Mouse (Mus musculus): Measurements from ENCODE around the gene Plekhg2.
"Not testable (repeated sequence)": the region's sequence is repeated elsewhere in the genome, so short reads cannot be mapped to it uniquely, and the experiment has no call there.

Plekhg2 gene

DNA sequence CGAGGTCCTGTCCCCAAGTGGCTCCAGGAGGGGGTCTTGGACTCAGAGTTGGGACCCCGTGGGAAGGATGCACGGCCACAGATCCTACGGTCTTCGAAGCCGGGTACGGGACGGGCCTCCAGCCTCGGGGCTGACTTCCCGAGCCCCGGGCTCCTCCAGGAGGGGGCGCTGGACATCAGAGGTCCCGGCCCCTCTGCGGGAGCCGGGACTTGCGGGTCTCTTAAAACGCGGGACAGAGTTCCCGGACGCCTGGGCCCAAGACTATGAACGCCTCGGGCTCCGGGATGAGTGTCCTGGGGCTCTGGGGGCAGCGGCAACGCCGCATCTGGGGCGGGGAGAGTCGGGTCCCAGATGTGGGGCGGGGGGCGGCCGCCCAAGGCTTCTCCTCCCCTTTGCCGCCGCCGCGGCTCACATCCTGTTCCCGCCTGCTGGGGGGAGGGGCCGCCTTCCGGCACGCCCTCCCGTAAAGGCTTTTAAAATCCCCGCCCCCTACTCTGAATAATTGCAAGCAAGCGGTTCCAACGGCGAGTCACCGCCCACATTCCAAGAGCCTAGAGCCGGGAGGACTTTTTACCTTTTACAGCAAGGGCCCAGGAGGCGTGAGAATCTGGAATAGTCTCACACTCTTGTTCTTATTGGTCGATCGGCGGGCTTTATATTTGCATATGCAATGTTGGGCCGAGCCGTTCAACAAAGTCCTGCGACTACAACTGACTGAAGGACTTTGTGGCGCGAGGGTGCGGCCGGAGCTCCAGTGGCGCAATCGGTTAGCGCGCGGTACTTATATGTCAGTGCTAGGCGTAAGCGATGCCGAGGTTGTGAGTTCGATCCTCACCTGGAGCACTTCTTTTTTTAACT lies at the start of gene Plekhg2:
Gene Plekhg2, minus strand, starts transcription at position 349 of the 858 bp plus-strand sequence.
- DNase-seq = peak; percentile 95

DNA sequence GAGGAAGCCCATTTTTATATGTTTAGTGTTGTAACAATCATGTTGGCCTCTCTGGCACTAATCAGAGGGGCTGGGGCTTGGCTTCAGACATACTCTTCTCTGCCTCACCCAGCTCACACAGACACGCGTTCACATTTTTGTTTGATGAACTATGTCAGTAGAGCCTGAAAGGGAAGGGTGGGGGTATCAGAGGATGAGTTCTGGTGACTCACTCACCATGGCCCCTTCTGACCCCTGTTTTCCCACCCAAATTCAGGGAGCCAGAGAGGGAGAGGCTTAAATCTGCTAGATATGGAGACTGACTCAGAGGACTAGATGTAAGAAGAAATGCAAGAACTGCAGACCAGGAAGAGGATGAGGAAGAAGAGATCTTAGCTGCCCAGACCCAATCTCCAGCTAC lies 47.0 kb upstream of the Plekhg2 start:
- no peak for DNase-seq

DNA sequence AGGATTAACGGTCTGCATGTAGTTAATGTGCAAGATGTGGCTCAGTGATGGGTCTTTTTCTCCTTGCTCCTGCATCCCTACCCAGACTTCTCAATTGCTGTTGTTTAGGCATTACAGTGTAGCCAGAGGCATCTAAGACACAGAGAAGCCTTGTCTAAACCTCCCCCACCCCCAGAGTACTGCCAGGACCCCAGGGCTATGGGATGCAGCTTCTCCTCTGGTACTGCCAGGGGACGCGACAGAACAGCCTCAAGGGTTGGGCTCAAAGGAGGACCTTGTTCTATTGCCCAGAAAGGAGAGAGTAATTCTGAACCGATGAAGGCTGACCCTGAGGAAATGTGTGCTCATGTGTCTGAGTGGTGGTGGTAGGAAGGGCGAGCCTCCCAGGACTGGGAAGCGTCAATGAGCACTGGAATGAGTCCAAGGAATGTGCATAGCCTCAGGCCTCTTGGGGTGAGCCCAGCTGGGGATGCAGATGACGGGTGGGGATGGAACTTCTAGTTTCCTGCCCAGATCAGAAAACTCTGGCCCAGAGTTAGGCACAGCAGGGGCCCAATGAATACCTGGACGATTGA lies 45.8 kb upstream of the Plekhg2 start:
- DNase-seq = no peak

DNA sequence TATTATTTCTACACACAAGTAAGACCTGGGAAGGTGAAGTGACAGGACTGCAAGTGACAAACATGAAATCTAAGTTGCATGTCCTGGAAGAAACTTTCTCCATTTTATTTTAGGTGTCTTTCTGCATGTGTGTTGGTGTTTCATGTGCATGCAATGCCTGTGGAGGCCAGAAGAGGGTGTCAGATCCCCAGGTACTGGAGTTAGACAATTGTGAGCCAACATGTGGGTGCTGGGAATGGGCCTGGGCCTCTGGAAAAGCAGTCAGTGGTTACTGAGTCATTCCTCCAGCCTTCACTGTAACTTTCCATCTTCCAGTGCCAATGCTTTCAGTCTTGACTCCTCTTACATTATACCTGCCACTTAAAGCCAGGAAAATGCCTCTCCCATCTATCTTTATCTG lies 45.0 kb upstream of the Plekhg2 start:
- DNase-seq = no peak

DNA sequence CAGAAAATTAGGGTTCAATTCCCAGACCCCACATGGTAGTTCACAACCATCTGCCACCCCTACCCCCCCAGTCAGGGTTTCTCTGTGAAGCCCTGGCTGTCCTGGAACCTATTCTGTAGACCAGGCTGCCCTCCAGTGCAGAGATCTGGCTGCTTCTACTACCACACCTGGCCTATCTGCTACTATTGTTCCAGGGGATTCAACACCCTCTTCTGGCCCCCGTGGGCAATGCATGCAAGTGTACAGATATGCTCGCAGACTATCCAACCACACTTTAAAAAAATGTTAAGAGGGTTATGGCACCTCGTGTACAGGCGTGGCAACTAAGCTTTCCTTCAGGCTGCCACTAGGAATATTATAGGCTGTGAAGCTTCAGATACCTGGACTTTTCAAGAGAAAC lies 40.4 kb upstream of the Plekhg2 start:
- DNase-seq = no peak

DNA sequence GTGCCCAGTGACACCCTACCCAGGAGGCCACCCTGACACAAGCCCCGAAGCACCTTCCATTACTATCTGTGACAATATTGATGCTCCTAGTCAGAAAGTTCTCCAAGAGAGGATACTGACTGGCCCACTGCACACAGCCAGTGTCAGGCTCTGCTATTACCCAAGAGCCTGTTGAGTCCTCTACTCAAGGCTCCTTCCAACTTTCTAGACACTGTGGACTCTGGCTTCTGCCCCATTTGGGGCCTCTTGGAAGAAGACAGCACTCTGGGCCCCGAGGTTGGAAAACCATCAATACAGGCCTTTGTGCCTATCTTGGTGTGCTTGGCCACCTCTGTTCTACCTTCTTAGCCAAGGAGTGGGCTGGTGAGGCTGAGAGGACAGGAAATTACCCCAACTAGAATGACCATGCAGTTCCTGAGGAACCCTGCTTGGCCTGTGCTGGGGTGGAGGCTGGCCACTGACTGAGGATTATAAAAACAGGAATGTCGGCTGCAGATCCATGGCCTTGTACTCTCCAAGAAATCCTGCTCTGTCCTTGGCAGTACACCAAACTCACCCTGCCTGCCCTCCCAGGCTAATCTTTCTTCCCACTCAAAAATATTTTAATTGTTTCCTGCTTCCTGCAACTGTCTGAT lies 38.6 kb upstream of the Plekhg2 start:
- DNase-seq = no peak

DNA sequence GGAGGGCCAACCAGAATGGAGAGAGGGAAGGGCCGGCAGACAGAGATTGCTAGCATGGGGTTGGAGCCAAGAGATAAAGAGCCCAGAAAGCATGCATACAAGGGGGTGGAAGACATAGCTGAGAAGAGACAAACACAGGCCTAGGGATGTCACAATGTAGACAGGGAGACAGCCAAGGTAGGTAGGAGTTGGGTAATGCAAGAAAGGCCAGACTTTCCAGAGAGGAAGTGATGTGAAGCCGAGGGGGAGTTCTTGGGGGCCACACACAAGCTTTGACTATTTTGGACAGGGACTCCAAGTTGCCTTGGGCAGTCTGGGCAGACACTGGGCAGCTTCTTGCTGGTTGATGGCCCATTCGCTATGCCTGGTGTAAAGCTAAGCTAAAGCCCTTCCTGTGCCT lies 29.5 kb upstream of the Plekhg2 start:
- DNase-seq = no peak

DNA sequence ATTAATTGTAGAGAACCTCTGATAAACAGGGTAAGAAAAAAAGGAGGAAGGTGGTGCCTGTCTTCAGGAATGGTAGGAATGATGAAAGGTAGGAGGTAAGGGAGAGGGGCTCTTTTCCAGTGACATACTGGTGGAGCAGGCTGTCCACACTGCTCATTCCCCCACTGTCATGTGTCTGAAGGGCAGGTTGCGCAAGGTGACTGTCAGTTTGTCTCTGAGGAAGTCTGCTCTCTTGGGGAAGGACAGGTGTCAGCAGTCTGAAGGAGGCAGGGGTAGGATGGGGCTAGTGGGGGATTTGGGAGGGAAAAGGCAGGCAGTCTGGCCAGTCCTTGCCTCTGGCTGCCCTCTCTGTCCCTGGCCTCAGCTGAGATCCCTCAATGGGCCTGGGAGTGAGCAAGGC lies 28.6 kb upstream of the Plekhg2 start:
- no peak for DNase-seq

DNA sequence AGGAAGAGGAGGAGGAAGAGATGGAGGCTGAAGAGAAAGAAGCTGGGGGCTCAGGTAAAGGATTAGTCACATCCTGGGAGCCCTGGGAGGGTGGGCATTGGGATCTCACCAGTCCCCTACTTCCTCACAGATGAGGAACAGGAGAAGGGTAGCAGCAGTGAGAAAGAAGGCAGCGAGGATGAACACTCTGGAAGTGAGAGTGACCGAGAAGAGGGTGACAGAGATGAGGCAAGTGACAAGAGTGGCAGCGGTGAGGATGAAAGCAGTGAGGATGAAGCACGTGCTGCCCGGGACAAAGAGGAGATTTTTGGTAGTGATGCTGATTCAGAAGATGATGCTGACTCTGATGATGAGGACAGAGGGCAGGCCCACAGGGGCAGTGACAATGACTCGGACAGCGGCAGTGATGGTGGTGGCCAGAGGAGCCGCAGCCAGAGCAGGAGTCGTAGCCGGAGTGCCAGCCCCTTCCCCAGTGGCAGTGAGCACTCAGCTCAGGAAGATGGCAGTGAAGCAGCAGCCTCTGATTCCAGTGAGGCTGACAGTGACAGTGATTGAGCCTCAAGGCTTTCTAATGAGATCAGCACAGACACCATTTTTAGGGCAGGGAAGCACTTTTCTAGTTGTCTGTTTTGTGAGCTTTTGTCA lies 26.4 kb upstream of the Plekhg2 start:
- no peak for DNase-seq

DNA sequence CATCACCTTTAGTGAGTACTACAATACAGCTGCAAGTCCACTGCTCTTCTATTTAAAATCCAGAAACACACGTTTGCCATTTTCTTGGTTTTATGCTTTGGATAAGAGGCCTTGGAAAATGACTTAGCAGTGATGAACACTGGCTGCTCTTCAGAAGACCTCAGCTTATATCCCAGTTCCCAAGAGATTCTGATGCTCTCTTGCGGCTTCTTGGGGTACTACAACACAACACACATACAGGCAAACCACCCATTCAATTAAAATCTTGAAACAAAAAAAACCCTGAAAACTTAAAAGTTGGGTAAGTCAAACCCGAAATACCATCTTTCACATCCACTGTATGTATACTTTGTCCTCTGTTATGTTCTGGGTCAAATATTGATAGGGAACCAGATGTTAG lies 25.6 kb upstream of the Plekhg2 start:
- DNase-seq = no peak

DNA sequence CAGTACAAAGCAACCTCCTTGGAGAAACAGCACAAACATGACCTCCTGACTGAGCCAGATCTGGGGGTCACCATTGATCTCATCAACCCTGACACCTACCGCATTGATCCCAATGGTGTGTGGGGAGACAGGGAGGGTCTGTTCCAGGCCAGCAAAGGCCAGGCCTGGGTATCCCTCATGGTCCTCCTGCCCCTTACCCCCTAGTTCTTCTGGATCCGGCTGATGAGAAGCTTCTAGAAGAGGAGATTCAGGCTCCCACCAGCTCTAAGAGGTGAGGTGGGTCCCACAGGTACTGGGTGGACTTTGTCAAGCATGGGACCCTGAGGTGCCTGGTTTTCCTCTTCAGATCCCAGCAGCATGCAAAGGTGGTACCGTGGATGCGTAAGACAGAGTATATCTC lies 23.0 kb upstream of the Plekhg2 start:
- no peak for DNase-seq

DNA sequence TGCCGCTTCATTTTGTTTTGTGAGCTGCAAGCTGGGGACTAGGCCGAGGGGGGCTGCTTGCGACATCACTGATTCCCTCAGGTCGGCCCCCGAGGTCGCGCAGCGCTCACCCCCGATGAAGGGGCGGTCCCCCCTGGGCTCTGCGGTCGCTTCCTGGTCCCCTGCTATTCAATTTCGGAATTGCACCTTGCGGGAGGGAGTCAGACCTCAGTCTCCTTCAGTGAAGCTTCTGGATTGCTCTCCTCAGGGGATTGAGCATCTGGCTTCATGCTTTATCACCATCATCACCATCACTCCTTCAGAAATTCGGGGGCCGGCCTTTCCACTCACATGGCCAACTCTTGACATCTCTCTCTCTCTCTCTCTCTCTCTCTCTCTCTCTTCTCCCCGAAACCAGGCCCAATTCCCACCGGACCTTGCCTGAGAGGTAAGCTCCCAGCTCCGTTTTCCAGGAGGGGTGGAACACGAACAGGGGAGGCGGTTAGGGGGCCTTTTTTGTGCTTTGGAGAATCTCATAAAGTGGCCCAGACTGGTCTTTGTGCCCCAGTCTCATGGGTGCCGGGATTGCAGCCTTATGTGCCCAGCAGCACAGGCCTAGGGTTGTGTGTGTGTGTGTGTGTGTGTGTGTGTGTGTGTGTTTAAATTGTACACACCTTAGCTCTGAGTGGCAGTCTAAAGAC lies 21.0 kb upstream of the Plekhg2 start:
- DNase-seq = no peak

DNA sequence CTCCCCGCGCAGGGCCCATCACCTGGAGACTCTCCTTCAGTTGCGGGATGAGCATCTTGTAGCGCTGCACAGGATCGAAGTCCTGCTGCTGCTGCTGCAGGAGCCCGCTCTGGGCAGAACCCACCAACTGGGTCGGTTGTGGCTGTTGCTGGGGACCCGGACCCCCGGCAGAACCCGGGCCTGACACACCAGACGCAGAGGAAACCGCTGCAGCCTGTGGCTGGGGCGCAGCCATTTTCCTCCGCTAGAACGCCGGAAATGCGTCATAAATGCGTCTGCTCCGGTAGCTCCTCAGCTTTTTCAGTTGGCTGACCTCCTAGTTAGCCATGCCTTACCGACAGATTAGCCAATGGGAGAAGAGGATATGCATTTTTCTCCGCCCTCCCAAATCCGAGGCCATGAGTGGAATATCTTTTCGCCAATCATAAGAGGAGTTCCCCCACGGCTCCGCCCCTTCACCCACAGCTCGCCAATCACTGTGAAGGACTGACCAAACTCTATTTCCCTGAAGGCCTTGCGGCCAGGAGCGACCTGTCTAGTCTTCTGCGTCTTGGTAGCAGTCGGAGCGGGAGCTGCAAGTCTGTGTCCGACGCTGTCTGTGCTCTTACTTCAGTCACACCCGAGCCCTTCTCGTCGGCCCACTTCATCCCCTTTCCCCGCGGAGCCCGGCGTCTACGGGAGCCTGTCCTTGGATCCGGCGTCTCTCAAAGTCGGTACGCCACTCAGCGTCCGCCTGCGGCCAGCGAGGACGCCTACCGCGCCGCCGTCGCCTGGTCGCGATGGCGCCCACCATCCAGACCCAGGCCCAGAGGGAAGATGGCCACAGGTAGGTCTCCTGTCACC lies 20.3 kb upstream of the Plekhg2 start, which contains the start of the genes Med29 and Paf1:
Gene Med29, minus strand, starts transcription at position 280 of the 843 bp plus-strand sequence.
Gene Paf1, plus strand, starts transcription at position 523 of the 843 bp plus-strand sequence.
- peak; percentile 99 for DNase-seq

DNA sequence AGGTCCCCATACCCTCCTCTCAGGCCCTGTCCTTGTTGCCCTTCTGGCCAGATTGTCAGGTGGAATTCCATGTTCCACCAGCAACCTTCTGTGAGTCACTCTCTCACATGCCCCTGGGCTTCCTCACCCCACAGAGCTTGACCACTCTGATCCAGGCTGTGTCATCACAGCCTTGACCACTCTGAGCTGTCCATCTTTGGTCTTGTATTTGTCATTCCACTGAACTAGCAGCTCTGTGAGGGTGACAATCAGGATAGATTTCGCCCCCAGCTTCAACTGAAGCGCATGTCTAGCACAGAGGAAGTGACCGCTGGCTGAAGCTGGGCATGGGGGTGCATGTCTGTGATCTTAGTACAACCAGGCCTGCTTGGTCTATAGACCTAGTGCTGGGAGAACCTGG lies 17.9 kb upstream of the Plekhg2 start:
- DNase-seq = no peak

DNA sequence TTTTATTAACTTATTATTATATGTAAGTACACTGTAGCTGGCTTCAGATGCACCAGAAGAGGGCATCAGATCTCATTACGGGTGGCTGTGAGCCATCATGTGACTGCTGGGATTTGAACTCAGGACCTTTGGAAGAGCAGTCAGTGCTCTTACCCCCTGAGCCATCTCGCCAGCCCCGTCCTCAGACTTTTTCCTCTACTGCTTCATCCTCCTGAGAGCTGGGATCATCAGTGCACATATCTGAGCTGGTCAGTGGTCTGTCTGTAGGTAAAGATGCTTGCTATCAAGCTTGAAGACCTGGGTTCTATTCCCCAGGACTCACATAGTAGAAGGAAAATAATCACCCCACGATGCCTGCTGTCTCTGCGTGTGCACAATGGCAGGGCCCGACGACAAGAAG lies 15.0 kb upstream of the Plekhg2 start:
- DNase-seq = not testable (repeated sequence)

DNA sequence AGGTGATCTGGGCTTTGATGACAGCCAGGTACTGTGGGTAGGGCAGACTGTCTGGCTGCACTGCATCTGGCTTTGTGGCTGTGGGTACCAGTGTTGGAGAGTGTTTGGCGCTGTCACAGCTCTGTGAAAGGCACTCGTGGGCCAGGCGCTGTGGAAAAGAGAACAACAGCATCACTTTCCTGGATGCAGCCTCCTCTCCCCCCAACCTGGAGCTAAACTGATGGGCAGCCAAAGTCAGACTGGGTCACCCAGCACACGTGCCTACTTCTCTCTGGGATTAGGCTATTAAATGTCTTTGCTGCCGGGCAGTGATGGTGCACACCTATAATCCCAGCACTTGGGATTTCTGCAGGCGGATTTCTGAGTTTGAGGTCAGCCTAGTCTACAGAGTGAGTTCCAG lies 14.5 kb upstream of the Plekhg2 start:
- not testable (repeated sequence) for DNase-seq

DNA sequence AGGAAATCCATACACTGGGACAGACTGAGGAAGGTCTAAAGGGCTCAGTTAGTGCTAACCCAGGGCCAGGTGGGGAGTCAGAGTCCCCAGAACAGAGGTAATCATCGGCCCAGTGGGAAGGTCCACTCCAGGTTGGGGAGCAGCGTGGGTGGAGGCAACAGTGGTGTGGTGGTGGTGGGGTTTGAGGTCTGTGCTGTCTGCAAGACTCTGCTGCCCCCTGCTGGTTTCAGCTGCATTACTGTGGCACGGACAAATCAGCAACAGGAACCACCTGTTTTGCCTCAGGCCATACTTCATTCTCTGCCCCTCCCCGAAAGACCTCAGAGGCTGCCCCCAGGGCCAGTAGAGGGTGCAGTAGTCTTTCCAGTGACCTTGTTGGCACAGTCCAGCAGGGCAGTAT lies 14.1 kb upstream of the Plekhg2 start:
- DNase-seq = peak; percentile 72

DNA sequence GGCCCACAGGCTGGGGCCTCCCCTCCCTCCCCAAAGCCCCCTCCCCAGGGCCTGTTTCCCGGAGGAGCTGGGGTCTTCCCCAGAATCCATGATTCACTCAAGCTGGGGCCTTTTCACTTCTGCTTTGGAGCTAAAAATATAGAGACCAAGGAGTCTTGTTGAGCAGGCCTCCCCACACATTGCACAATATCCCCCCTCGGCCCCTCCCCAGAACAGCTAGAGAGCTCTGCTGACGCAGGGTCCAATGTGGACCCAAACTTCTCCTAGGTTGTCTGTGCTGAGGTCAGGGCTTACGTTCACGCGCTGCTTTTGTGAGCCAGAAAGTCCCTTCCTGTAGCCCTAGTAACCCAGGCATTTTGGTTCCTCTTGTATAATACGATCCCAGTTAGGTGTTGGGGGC lies 13.6 kb upstream of the Plekhg2 start:
- DNase-seq = no peak

DNA sequence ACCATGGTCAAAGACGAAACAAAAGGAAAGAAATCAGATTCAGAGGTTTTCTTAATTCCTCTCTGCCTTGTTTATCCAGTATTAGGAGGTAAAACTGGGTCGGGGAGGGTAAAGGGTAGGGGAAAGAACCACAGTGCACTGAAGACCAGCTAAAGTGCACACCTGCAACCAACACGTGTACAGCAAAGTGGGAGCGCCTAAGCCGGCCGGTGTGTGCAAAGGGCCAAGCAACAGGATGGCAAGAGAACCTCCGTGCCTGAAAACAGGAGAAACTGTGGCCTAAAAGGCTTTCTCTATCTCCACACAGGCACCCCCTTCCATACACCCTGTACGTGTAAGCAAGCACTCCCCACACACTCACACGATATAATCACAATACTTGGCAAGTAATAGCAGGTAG lies 12.8 kb upstream of the Plekhg2 start:
- DNase-seq = no peak

DNA sequence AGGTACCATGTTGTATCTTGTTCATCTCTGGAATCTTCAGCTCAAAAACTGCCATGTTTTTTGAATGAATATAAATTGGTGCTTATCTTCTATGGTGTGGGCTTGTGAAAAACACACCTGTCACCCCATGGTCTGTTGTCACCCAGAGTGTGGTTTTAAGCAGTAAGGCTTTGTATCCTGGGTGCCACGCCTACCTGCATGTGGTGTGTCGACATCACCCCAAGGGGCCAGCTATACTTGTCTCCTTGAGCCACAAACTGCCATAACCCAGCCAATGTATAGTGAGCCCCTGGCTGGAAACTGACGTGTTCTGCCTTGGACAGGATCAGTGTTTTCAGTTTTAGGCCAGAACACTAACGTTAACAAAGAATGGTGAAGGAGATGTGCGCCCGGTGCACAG lies 11.8 kb upstream of the Plekhg2 start:
- no peak for DNase-seq

DNA sequence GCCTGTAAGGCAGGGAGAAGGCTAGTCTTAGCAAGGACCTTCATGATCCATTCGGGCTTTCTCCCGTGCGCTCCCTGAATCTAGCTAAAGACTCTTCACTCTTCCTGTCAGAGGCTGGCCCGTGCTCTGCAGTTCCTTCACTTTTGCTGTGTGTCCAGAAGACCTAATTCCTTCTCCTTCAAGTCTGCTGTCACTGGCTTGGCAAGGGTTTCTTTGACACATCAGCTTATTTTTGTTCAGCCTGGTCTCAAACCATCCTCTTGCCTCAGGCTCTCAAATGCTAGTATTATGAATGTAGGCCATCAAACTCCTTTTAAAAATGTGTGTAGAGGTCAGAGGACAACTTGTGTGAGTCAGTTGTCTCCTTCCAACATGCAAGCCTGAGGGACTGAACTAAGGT lies 11.2 kb upstream of the Plekhg2 start:
- DNase-seq = no peak

DNA sequence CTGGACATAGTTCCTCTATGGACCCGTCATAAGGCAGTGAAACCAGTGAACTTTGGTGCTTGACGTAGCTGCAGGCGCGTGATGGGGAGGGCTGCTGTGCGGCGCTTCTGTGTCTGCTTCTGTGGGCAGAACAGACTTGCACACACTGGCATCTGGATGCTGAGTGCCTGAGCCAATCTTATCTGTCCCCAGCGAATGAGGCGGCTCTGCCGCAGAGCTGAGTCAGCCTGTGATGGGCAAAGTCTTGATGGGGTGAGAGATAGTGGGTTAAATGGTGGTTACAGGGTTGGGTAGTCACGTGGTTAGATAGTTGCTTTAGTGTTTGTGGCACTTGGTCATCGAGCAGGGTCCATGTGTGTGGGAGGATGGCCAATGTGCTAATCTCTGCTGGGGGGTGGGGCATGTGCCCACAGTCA lies 10.6 kb upstream of the Plekhg2 start:
- DNase-seq = no peak

Data from cerebellum, adult 9-10 months (tissue).